Mouse (Mus musculus) olfactory bulb, adult 2 months (tissue): Measurements from ENCODE around the gene Mpzl1.

Experiments used
- CTCF ChIP-seq: fragments of 200-500 bp; IDR thresholded peaks from 2 replicates; pipeline ENCODE4 v1.5.1; 2012; ENCODE audit warnings: low read depth, mild to moderate bottlenecking, low read length, moderate library complexity; ENCODE audit not compliant: insufficient read depth
- POLR2A ChIP-seq: fragments of 200-500 bp; IDR thresholded peaks from 2 replicates; pipeline ENCODE4 v1.6.1; 2012; ENCODE audit warnings: mild to moderate bottlenecking, low read depth, low read length, moderate library complexity; ENCODE audit not compliant: insufficient read depth

DNA sequence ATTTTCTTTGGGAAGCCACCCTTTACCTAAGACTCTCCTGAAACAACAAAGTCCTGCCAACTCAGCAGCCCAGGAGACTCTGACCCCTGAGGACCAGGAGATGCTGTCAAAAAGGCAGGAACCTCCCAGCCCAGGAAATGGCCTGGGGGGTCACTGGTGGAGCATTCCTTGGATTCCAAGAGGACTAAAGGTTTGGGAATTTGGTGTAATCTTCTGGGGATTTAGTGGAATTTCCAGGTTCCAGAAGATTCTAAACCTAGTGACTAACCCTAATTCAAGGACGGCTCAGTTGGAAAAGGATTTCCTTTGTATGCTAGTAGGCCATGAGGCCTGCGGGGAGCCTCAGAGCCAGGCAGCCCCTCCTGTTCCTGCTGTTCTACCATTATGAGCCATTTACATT is 18.2 kb upstream of the Mpzl1 start:
- TF ChIP-seq POLR2A: no peak
- no peak for TF ChIP-seq CTCF
